8 mouse cellular contexts compared by ENCODE assay signal in genomic region chr4:45409270-45409669, GRCm38 (mm10). TPM values are rescaled to one million over a fixed set of nuclear protein-coding genes. Genes with fewer than 3 reads are reported as not detected.
DNase-seq lines count a peak whose midpoint lies in the region; ATAC-seq and TF ChIP-seq lines count a peak whose summit lies in the region.

No protein-coding gene starts in this region.

- peak overlapping the region; percentile 93 for H3K27ac ChIP-seq in liver, adult 2 months (replicated peaks; ENCODE audit: insufficient read depth, low read depth, low read length)
- H3K27ac ChIP-seq in stomach, embryonic 16.5 days (ENCODE audit: low read length) = peak overlapping the region; percentile 97

- peak; percentile 31 for ATAC-seq in stomach, embryonic 16.5 days (ENCODE audit: insufficient read depth, low FRiP score)

- WGBS in liver, adult 2 months = 2% methylated on average over 10 of the region's 10 CpGs
- WGBS in stomach, embryonic 16.5 days = under 1% methylated on average over 10 of the region's 10 CpGs

- peak overlapping the region; percentile 92 for H3K4me3 ChIP-seq in liver, adult 2 months (ENCODE audit: insufficient read depth, low read depth, low read length)
- peak overlapping the region; percentile 80 for H3K4me3 ChIP-seq in stomach, embryonic 16.5 days (replicated peaks; ENCODE audit: low read length)

- TF ChIP-seq POLR2A in liver, adult 2 months (IDR thresholded peaks at IDR 0.05; ENCODE audit: extremely low read depth, insufficient read depth, low read length) = no peak

- peak overlapping the region; percentile 57 for H3K9ac ChIP-seq in liver, adult 2 months (ENCODE audit: low read depth, low read length)
- peak overlapping the region; percentile 98 for H3K9ac ChIP-seq in stomach, embryonic 16.5 days (ENCODE audit: low read length)

- DNase-seq in 3134 (ENCODE audit: extremely low read depth, insufficient read length, low spot score) = peak; percentile 63
- peak; percentile 64 to 73 for DNase-seq in adrenal gland, adult 18-20 months (ENCODE audit: low spot score in 2 of 2)
- peak; percentile 67 for DNase-seq in embryo, embryonic 9.5 days (ENCODE audit: extremely low spot score)
- DNase-seq in heart, adult 18-20 months = peak; percentile 88 to 90
- peak; percentile 92 for DNase-seq in kidney, adult 18-20 months
- peak; percentile 93 for DNase-seq in liver, adult 2 months (ENCODE audit: extremely low read depth, low read depth, low spot score)
- peak; percentile 33 to 69 for DNase-seq in monocyte, adult 2 months (ENCODE audit: low read depth in 1 of 2, low spot score in 2 of 2)

- peaks cover 32% of the 10 kb centered on the region for H3K4me1 ChIP-seq in liver, adult 2 months (ENCODE audit: control insufficient read depth, insufficient read depth, low read length)
- H3K4me1 ChIP-seq in stomach, embryonic 16.5 days (ENCODE audit: control insufficient read depth, insufficient read depth, low read length) = peaks cover 29% of the 10 kb centered on the region

- H3K36me3 ChIP-seq in liver, adult 2 months (ENCODE audit: control insufficient read depth, insufficient read depth, low read length) = peaks cover 4% of the 10 kb centered on the region; the same call in 1 of the 2 replicates
- peaks cover 4% of the 10 kb centered on the region; the same call in 1 of the 2 replicates for H3K36me3 ChIP-seq in stomach, embryonic 16.5 days (ENCODE audit: control insufficient read depth, insufficient read depth, low read length)

- no peak for TF ChIP-seq CTCF in liver, adult 2 months (IDR thresholded peaks at IDR 0.05; ENCODE audit: low read depth, low read length)

- no peaks in the 10 kb centered on the region for H3K27me3 ChIP-seq in liver, adult 2 months (ENCODE audit: control insufficient read depth, insufficient read depth, low read length)
- no peaks in the 10 kb centered on the region for H3K27me3 ChIP-seq in stomach, embryonic 16.5 days (ENCODE audit: control insufficient read depth, insufficient read depth, low read length)

- no peaks in the 10 kb centered on the region for H3K9me3 ChIP-seq in stomach, embryonic 16.5 days (replicated peaks; ENCODE audit: control insufficient read depth, low read length)

- H3K79me2 ChIP-seq in liver, adult 2 months (ENCODE audit: control insufficient read depth, insufficient read depth, low read length) = peaks cover 10% of the 10 kb centered on the region; the same call in 1 of the 2 replicates

- peak overlapping the region; percentile 94 for H3K4me2 ChIP-seq in stomach, embryonic 16.5 days (ENCODE audit: low read depth, low read length)

RNA-seq across cellular contexts. Expression of gene Slc25a51, which starts 0.7 kb away (rescaled TPM):
- 100 to 1,000 TPM; 326 to 423 TPM for total RNA-seq in adrenal gland, adult 18-20 months (2021)
- total RNA-seq in heart, adult 18-20 months (2021) = 100 to 1,000 TPM; 103 to 107 TPM
- 47.5 and 70.3 TPM in 2 replicates for total RNA-seq in liver, adult 2 months (2014; rRNA removed)
- polyA plus RNA-seq in liver, adult 2 months (2012; rRNA removed) = 52.9 and 56.4 TPM in 2 replicates
- polyA plus RNA-seq in stomach, embryonic 16.5 days (2015; fragmentation: Nextera tagmentation; extraction: Ambion mirVana) = 62.0 and 65.5 TPM in 2 replicates

Comparison
In these comparisons a context has a peak if more than half of its experiments do, and no peak if none do; other contexts are left out.
1. Peak in every context shown above with its lines: DNase-seq, ATAC-seq, H3K4me3 ChIP-seq and H3K27ac ChIP-seq.